Mouse (Mus musculus) liver, embryonic 14.5 days (tissue): ENCODE measurements around the gene Tomm20.

Experiments used
- CTCF ChIP-seq: IDR thresholded peaks from 2 replicates; pipeline ENCODE4 v1.5.1; 2016; ENCODE audit warnings: antibody characterized with exemption, low read depth, control low read depth
- EP300 ChIP-seq: IDR thresholded peaks from 2 replicates; pipeline ENCODE4 v1.6.1; 2016; ENCODE audit warnings: antibody characterized with exemption, low read depth

GRCm38 (mm10) chr8:126951900-126952636 lies 6.4 kb upstream of the Tomm20 start:
- TF ChIP-seq CTCF = no peak
- no peak for TF ChIP-seq EP300
